Mouse (Mus musculus) cerebellum, adult 2 months (tissue): ENCODE results near the gene Plxna2.

Experiments
- CTCF ChIP-seq: fragments of 200-500 bp; IDR thresholded peaks from 2 replicates; pipeline ENCODE4 v1.5.1; 2011; ENCODE audit warnings: low read depth, mild to moderate bottlenecking, control low read depth, low read length, moderate library complexity, borderline replicate concordance; ENCODE audit not compliant: insufficient read depth
- POLR2A ChIP-seq: fragments of 200-500 bp; IDR thresholded peaks from 2 replicates; pipeline ENCODE4 v1.6.1; 2011; ENCODE audit warnings: low read length, control low read depth, borderline replicate concordance; ENCODE audit not compliant: insufficient read depth

- no peak for TF ChIP-seq POLR2A
- no peak for TF ChIP-seq CTCF
Observed at GRCm38 (mm10) chr1:194764951-194765350, 146.9 kb downstream of the Plxna2 start.
